8 mouse cellular contexts compared by ENCODE assay signal in the genomic region with DNA sequence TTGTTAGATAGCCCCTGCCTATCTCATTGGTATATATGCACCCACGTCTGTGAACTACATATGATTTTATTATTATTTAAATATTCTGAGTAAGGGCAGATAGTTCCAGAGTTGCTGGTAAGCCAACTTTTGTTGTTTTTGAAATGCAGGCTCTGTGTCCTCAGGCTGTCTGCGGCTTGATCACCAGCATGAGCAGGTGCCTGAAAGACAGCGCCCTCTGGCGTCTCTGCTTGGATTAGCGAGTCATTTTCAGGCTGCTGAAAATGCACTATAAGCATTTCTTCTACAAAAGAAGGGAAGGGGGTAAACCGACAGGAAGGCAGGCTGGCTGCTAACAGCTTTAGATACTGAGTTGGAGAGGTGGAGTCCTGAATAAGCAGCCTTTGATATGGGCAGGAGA.
A peak's percentile ranks its signal among the peaks of the same experiment; 100 is the strongest.
DNase-seq lines count a peak whose midpoint lies in the region; ATAC-seq and TF ChIP-seq lines count a peak whose summit lies in the region.

No protein-coding gene starts in this region.

- in situ Hi-C loops in ES-E14 (cut with MboI; ENCODE audit: low sequenced_read_pairs in 2 of 2, unreplicated experiment in 2 of 2): no loop called here

- no peak overlapping the region for H3K4me3 ChIP-seq in ES-E14 (ENCODE audit: insufficient read depth in 1 of 2, low read depth in 1 of 2, low read length in 2 of 2, poor library complexity in 1 of 2, severe bottlenecking in 1 of 2)

- peak; percentile 84 for ATAC-seq in common myeloid progenitor, adult 5-6 weeks (replicated peaks; ENCODE audit: low read depth, poor library complexity, severe bottlenecking)
- ATAC-seq in activated CD4-positive, CD25-positive, alpha-beta regulatory T cell, adult 4 months: no peak

- no peak overlapping the region for H3K9ac ChIP-seq in ES-E14 (ENCODE audit: insufficient read depth, low read depth, low read length, poor library complexity, severe bottlenecking)

- no peaks in the 10 kb centered on the region for H3K36me3 ChIP-seq in ES-E14 (ENCODE audit: control insufficient read depth, insufficient read depth, low read length, poor library complexity, severe bottlenecking)

- no peaks in the 10 kb centered on the region for H3K9me3 ChIP-seq in ES-E14 (ENCODE audit: control insufficient read depth, insufficient read depth, low read depth, low read length)

- H3K4me1 ChIP-seq in ES-E14 (ENCODE audit: control insufficient read depth in 2 of 2, insufficient read depth in 2 of 2, low read length in 2 of 2, poor library complexity in 1 of 2): no peaks in the 10 kb centered on the region

- DNase-seq in ES-E14 (ENCODE audit: low read depth, low spot score): peak; percentile 48
- DNase-seq in adrenal gland, adult 18-20 months (ENCODE audit: low spot score in 2 of 2): peak; percentile 63 to 67
- DNase-seq in gastrocnemius, adult 8-10 months (ENCODE audit: low spot score in 2 of 2): peak; percentile 7 to 25
- peak; percentile 85 to 86 for DNase-seq in kidney, postnatal 4 days
- peak; percentile 38 to 41 for DNase-seq in lung, adult 18-20 months
- DNase-seq in right cerebral cortex, postnatal 14 days: peak; percentile 81

- H3K27ac ChIP-seq in ES-E14 (ENCODE audit: insufficient read depth, low read depth, low read length, poor library complexity, severe bottlenecking): no peak overlapping the region

TF ChIP-seq in ES-E14, 5 proteins besides CTCF, POLR2A, EP300 and RAD21:
- TF ChIP-seq MAFK (IDR thresholded peaks at IDR 0.05; ENCODE audit: insufficient read depth, low read depth, low read length) (peak; percentile 91), ZNF384 (IDR thresholded peaks at IDR 0.05; ENCODE audit: low read depth, low read length) (no peak), ZC3H11A (IDR thresholded peaks at IDR 0.05; ENCODE audit: borderline replicate concordance, low read depth, low read length) (no peak), CHD2 (IDR thresholded peaks at IDR 0.05; ENCODE audit: low read depth, low read length) (no peak)

Comparison
In these comparisons a context has a peak if more than half of its experiments do, and no peak if none do; other contexts are left out.
1. DNase-seq: peak in every context shown above with its lines; median percentile 86 in kidney, postnatal 4 days; 81 in right cerebral cortex, postnatal 14 days; 65 in adrenal gland, adult 18-20 months; 48 in ES-E14; 40 in lung, adult 18-20 months; 16 in gastrocnemius, adult 8-10 months.